Mouse (Mus musculus) natural killer cell, adult 2 months (primary cell): Measurements from ENCODE around the gene Lif.

Experiments used
- DNase-seq, 2 experiments: peaks; one replicate each; pipeline ENCODE4 v3.0.0; 2022; ENCODE audit warnings: low spot score in 2 of 2

The Lif gene

DNA sequence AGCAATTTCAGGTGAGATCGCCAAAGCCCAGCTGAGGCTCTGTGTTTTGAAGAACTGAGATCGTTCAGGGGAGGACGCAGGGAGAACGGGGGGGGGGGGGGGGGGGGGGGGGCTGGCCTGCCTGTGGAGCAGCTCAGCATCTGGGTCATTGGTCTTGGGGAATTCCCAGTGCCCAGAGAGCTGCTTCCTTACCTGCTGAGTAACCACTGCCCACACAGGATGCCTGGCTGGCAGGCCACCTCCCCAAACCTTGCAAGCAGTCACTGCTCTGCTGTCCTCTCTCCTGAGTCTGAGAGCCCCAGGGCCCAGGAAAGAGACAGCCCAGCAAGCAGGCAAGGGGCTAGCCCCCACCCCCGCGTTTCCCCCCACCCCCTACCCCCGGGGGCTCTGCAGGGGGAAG lies 5.5 kb downstream of the Lif start:
- DNase-seq, result peak in 1 of 2 experiments; percentile 33

DNA sequence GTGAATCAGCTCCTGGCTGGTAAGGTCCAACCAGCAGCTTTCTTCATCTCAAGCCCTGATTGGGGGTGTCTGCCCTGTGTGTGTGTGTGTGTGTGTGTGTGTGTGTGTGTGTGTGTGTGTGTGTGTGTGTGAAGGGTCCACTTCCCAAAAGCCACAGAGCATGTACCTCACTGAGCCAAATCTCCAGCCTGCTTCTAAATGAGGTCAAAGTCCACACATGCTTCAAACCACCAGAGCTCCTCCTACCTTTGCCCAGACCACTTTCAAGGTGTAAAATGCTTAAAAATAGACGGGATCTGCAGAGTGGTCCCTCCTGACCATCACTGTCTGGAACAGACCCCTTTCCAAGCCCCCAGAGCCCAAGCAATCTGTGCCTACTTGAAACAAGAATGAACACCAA lies 5.9 kb downstream of the Lif start:
- no peak for DNase-seq

DNA sequence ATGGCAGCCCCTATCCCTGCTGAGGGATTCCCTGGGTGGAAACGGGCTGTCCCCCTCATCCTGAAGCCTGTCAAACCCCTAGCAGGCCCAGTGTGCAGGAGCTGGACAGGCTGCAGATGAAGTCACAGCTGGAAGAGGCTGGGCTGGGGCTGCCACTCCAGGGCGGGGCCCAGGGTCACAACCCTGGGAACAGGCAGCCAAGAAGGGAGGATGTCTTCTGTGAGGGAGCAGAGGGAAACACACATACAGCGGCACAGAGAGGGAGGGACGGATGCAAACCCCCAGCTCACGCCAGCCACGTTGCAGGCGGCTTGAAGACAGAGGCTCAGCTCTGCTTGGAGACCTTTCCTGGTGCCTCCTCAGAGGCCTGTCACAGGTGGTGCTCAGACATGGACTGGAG lies 6.7 kb downstream of the Lif start:
- no peak for DNase-seq

DNA sequence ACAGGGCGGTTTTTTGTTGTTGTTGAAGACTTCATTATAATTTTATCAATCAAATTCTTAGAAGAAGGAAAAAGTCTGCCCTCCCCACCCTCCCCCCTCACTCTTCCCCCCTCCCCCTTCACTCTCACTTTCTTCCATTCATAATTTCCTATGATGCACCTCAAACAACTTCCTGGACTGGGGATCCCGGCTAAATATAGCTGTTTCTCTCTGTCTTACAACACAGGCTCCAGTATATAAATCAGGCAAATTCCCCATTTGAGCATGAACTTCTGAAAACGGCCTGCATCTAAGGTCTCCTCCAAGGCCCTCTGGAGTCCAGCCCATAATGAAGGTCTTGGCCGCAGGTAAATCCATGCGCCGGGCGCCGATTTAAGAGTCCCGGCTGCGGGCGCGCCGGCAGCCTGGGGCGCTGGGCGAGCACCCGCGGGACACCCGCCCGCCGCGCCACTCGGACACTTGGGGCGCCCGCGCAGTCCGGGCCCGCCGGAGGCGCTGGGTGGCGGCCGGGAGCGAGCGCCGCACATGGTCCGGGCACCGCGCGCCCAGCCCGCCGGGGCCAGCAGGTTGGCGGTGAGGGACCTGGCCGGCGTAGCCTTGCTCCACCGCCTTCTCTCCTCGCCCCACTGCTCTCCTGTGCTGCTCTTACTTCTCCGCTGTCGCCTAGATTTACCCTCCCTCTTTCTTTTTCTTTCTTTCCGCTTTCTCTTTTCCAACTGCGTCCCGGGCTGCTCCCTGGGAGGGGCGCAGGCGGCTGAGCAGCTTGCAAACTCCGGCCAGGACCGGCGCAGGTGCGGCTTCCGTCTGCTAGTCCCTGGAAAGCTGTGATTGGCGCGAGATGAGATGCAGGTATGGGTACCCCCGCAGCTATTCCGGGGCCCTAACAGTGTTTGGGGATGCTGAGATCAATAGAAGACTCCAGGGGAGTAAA lies 9.2 kb downstream of the Lif start:
- DNase-seq, result no peak

DNA sequence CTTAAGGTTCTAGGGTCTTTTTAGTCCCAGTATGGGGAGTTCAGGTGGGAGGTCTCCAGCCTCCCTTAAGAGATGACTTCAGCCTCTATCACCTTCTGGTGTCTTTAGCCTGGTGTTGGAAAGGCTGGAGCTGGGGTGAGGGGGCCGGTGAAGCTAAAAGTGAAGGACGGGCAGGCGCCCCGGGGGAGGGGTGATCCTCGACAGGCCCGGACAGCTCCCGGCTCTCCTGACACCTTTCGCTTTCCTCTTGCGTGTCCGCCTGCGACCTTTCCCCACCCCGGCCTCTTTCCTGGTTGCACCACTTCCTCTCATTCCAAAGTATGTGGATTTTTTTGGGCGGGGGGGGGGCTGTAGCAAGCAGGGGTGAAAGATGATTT lies 9.8 kb downstream of the Lif start:
- no peak for DNase-seq

DNA sequence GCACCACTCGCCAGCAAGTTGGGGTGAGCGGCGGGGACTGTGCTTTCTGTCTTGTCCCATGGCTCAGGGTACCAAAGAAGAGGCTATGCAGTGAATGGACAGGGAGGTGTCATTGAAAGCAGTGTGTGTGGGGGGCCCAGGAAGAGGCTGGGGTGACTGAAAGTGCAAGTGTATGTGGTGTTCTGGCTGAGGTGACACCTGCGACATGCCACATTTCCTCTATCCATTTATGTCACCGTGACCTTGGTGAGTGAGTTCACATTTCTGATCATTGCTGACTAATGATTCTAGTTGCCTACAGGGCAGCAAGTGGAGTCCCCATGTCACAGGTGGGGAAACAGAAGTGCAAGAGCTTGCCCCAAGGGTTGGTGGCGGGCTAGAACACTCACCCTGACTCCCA lies 11.1 kb downstream of the Lif start:
- DNase-seq, result peak; percentile 66 to 75

DNA sequence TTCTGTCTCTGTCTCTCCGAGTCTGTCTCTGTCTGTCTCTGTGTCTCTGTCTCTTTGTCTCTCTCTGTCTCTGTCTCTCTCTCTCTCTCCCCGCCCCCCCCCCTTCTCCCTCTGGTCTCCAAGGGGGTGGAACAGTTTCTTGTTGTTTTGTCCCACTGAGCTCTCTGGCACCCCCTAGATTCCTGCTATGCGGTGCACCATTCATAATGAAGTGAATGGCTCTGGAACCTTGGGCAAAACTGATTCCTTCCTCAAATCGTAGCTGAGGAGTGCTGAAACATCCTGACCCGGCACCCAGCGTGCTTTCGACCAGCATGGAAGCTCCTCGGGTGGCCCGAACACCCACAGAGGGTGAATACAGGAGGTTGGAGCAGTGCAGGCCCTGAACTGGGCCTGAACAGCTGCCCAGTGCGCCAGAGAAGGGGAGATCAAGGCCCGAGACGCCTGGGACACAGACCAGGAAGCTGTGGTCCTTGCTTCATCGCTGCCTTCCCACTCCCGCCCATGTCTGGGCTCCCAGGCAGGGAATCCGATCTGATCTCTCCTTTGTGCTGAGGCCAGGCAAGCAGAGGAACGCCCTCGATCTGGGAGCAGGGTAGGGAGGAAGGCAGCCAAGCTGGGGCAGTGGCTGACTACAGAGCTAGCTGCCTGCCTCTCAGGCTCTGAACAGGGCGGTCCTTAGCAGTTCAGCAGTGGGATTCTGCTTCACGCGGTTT lies 13.5 kb downstream of the Lif start:
- DNase-seq, result no peak

DNA sequence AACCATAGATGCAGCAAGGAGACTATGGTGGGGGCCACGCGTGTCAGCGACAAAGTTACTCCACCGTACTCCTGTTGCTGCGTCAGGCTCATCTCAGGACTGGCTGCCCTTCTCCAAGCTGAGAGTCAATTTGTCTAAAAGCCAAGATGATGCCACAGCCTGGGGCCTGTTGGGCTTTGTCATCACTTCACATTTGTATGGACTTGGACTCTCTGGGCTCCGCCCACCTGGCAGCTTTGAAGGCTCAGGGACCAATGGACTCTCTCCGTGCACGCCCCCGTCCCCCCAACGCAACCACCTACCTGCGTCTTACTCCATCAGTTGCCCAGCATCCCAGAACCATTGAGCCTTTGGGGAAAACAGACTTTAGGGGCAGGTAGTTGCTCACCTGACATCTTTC lies 14.2 kb downstream of the Lif start:
- no peak for DNase-seq

DNA sequence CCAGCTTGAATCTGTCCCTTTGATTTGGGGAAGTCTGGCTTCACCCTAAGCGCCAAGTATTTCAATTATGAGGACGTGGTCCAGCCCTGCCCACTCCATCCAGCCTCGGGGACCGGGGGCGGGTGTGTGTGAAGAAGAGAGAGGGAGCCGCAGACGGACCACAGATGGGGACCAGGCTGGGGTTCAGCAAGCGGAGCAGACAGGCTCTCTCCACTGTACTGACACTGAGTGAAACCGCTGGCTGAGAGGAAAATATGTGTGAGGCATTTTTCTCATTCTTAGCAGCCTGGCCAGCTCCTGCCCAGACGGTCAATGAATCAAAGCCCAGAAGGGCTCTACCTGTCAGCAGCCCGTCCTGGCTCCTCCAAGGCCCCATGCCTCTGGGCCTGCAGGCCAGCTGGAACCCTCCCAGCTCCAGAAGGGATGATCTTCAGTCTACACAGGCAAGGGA lies 19.1 kb downstream of the Lif start:
- DNase-seq, result no peak

DNA sequence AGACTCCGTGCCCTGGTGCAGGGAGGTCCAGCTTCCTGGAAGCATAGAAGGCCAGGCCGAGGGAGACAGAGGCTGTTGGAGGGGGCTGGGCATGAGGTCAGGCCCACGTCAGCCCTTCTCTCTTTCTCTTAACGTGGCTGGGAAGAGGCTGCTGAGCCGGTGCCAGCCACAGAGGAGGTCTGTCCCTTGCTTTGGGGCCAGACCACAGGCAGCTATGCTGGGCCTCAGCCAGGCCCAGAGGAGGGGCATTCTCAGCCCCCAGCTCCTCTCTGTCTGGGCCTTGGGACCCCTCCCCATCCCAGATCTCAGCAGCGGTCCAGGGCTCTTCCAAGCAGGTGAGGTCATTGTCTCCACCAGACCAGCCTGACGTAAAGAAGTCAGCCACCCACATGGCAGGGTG lies 22.6 kb downstream of the Lif start:
- no peak for DNase-seq

DNA sequence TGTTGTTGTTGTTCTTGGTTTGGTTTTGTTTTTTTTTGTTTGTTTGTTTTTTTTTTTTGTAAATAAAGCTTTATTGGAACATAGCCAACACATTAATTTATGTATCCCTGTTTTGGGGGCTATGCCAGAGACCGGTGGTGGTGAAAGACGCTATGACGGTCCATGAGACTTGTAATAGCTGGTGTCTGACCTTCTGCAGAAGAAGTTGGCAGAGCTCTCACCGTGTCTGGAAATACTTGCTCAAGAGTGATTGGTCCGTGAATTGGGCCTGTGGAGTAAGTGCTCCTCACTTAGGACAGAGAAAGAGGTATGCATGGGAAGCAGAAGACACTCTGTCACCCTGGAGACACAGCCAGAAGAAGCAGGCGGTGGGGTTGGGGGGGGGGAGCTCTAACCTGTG lies 24.5 kb downstream of the Lif start:
- no peak for DNase-seq

DNA sequence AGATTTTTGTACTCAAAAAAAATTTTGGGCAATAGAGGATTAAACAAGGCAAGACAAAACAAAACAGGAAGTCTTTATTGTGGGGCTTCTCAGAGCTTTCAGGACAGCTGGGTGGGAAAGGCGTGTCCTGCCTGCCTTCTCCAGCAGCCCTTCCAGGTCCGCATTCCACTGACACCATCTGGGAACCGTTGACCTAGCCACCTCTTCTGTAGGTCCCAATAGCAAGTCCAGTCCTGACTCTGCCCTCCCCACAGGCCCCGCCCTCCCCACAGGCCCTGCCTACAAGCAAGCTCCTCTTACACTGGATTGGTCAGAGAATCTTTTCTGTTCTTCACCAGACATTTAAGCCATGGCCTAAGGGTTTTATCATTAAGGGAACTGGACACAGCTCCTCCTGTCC lies 26.3 kb downstream of the Lif start:
- no peak for DNase-seq

DNA sequence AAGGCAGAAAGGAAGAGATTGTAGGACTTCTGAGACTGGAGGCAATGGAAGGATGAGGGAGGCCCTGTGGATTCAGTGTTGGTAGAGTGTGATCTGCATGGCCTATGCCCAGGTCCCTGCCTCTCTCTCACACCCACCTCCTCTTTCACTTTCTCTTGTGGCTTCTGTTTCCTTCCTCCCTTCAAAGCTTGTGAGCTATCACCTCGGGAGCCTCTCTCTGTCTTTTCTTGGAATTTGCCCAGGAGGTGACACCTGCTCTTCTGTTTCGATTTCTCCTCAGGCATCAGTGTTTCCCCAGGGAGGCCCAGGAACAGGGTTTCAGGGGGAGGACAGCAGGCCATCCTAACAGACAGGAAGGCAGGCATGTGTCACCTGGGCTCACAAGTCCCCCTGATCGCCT lies 31.9 kb downstream of the Lif start:
- DNase-seq, result peak; percentile 46 to 47

DNA sequence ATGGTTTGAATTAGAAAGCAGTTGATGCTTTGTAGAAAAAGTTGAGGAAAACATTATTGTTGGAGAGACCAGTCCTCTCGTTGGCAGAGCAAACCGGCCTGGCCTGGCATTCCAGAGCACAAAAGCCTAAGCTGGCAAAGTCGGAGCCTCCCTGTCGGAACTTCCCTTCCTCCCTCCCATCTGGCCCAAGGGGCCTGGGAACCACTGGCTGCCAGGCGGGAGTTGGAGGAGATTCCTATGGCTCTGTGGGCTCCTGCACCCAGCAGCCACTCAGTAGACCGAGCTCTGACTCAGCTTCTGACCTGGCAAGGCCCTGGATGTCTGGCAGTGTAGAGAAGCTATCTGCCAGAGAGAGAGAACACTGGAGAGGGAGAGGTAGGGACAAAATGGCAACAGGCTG lies 34.3 kb downstream of the Lif start:
- DNase-seq, result no peak

DNA sequence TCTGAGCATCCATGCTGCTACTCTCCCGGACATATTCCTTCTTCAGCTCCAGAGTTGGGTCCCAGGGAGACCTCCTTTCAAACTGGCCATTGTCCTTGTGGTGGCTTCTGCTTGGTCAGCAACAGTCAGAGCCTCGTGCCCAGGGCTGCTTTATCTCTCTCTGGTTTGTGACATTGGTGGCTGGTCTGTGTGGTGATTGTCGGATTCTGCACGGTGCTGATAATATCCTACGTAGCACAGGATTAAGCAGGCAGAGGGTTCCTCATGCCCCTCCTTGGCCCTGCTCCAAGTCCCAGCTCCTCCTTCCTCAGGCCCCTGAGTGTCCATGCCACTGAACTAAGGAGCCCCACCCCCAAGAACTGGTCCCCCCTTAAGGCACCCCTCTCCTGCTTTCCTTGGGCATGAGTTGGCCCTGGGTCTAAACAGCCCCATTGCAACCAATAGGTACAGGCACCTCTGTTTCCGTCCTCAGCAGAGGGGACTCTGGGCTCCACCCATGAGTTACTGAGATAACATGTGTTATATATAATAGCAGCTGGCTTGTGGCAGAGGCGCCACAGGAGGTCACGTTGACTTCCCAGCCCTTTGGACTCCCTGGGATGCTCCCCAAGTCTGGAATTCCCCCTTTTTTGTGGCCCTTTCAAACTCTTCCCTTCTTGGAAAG lies 35.0 kb downstream of the Lif start:
- DNase-seq, result no peak

DNA sequence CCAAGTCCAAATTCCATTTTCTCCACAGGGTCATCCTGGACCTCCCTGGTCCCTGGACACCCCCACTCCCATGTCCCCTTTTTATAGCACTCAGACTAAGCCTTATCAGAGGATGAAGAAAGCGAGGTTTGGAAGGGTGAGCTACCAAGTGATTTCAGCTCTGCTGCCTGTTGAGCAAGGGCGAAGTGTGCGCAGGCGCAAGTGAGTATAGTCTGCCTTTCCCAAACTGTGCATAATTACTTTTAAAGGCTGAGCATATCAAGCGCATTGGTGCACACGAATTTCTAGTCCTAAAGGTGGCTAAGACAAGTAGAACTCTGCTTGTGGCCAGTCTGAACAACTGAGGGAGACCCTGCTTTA lies 35.5 kb downstream of the Lif start:
- DNase-seq, result no peak

DNA sequence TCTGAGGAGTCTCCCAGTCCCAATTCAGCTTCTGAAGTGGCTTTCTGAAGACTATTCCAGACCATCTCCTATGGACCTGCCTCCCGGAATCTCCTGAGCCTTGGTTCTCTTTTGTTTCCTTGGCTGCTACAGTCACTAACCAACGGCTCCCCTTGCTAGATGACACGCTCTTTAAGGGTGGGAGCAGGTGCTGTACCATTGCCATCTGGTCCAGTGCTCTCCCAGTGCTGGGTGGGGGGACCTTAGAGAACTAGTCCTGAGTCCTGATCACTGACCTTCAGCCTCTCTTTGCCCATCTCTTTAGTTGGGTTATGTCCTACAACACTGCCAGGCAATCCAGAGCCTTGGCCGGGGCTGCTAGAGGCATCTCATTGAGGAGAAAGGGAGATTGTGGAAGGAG lies 36.1 kb downstream of the Lif start:
- no peak for DNase-seq

DNA sequence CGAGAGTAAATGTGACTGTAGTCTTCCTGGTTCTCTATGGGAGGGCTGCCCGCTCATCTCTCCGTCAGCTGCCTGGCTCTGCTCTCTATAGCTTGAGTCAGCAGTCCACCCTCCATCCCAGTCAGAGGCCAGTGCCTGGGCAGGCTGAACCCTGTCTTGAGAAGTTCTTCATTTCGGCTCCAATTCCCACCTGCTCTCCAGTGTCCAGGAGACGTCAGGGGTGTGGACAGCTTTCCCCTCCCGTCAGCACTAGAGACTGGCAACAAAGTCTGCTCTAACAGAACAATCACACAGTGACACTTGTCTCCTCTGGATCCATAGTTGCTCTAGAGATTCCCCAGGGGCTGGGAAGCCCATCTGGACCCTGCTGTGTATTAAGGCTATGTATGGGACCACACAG lies 36.7 kb downstream of the Lif start:
- DNase-seq, result no peak

DNA sequence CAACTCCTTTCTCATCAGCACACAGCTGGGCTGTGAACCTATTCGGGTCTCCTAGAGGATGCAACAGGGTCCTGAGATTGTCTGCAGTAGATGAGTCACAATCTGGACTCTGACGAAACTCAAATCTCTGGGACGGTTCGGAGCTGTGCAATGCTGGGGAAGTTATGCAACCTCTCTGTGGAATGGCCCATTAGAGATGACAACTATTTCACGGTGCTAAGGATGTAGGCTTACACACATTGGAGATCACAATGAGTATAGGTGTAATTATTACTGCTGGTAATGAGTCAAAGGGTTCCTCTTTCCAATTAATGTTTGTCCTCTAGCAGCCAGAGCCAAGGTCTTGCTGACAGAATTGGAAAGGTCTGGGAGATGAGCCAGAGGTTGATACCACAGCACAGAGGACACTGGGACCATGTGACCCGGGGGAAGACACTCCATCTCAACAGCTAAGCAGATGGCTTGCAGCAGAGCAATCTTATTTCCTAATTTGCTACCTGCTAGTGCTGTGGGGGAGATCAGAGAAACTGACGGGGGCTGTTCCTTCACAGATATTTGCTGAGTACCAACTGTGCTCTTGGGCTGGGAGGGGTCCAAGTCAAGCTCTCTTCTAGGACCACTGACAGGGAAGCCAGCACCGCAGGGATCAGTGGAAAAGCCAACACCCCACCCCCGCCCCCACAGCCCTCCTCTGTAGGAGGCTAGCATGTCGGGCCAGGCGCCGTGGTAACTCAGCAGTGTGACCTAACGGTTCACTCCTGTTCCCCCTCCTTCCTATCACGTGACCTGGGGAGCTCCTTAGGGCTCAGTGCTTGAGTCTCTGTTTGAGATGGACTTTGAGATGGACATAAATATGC lies 37.4 kb downstream of the Lif start:
- no peak for DNase-seq

DNA sequence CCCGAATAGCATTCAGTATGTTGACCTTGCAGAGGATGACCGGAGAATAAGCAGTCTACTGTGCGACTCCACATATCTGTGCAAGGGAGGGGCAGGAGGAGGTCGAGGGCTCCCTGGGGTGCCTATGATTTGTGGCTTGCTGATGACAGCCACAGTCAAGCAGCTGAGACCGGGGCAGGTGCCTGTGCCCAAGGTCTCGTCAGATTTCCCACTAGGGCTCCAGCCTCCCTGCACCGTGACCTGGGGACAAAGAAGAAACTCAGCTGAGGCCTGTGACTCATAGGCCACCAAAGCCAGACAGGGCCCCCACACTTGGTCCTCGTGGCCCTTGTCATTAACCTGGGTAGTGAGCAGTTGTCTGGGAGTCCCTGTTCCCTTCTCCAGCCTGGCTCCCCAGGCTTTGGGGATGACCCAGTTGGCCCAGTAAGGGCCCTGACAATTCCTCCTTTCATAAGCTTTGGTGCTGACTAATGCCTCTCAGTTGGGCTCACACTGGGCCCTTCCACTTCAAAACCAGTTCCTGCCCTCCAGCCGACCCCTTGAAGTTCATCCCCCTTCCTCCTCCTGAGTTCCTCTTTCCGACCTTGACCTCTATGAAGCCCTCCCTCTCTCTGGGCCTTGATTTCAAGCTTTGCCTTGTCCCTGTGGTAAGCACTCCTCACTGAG lies 39.4 kb downstream of the Lif start:
- DNase-seq, result no peak

DNA sequence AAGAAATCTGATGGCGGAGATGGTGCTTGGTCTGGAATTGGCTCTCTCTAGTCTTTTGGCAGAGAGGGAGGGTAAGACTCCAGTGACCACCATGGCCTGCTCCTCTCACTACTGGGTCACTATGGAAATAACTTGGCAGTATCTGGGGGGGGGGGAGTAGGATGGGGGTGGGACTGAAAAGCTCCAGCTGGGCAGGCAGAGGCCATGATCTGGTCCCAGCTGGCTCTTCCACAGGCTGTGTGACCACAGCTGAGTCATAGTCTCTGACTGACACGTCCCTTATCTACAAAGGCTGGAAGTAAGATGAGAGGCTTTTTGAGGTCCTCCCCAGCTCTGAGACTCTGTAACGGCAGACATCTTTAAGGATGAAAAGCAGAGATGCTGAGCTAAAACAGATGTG lies 40.4 kb downstream of the Lif start:
- no peak for DNase-seq
